Mouse (Mus musculus) G1E (cell line): ENCODE results near the gene Stxbp6.

Experiments used
- CTCF ChIP-seq: IDR thresholded peaks from 2 replicates; pipeline ENCODE4 v1.5.1; 2012; ENCODE audit warnings: low read depth, low read length, inconsistent platforms, mixed read lengths
- TAL1 ChIP-seq: conservative IDR thresholded peaks from 2 replicates; pipeline ENCODE4 v1.6.1; 2012; ENCODE audit warnings: low read depth, low read length, inconsistent platforms, mixed read lengths

DNA sequence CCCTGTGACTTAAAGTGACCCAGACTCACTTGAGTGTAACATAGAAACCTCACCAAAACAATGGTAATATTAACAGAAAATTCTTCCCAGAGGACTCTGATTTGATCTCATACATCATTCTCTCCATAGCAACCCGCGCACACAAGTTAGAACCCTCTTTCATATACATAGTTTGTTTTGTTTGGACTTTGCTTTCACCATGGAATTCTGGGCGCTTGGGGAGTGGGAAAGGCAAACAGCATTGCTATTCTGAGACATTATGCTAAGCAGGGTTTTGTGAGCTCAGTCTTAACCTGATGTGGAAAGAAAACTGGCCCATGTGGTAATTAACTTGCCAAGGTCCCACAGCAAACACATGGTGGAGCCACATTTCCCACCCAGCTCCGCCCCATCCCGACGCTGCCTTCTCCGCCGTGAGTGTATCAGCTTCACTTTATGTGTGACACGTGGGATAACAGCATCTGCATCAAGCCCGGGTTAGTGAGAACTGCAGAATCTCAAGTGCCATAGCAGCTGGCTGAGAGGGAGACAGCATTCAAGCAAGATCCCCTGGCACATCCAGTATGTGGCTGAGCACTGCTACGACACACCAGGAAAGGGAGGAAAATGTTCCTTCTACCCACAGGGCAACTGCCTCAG, 7.3 kb downstream of the Stxbp6 start:
- TF ChIP-seq CTCF (no peak), TAL1 (no peak)
